Mouse (Mus musculus): ENCODE measurements around the gene Smim24. TPM values are rescaled to one million over a fixed set of nuclear protein-coding genes. Genes with fewer than 3 reads are reported as not detected.

The Smim24 gene
- 2.1 and 2.8 TPM in 2 replicates for polyA plus RNA-seq (2016; fragmentation: Nextera tagmentation; extraction: Ambion mirVana)

DNA sequence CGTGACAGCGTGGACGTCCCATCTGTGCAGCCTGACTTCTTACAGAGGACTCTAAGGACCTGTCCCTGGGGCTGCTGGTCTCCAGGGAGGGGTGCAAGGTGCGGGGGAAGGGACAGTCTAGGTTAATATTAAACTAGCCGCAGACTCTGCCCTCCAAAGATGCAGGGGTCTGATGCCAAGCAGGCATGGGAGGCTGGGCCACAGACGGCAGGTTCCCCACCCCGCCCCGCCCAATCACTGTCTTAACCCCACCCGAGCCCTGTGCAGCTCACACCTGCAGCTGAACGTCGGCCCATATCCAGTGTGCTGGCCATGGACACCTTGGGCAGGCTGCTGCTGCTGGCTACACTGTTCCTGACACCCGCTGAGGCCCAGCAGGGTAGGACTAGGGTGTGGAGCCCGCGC is at the start of gene Smim24:
Smim24 (plus strand) TSS at position 271 of the 405 bp plus-strand sequence.
- ATAC-seq (ENCODE audit: low FRiP score, low read depth): no peak
- peak within 1 kb of the TSS; percentile 46 for H3K9ac ChIP-seq (replicated peaks)

GRCm38 (mm10) chr10:81344421-81345161 is 48.3 kb upstream of the Smim24 start:
- H3K36me3 ChIP-seq: peaks cover 17% of the 10 kb centered on the region
- H3K9ac ChIP-seq (replicated peaks): no peak overlapping the region
- peaks cover 81% of the 10 kb centered on the region for H3K27me3 ChIP-seq
- no peak overlapping the region for H3K4me2 ChIP-seq (replicated peaks)
- no peak overlapping the region for H3K4me3 ChIP-seq
- no peak for ATAC-seq (ENCODE audit: low FRiP score, low read depth)
- H3K4me1 ChIP-seq: peaks cover 29% of the 10 kb centered on the region
- H3K9me3 ChIP-seq: no peaks in the 10 kb centered on the region
- H3K27ac ChIP-seq (replicated peaks): no peak overlapping the region
- 53% methylated on average over 8 of the region's 8 CpGs for WGBS

More for the DNA sequence above, at the start of gene Smim24:
- WGBS: 69% methylated on average over 14 of the region's 14 CpGs
- Histone ChIP-seq H3K36me3 (peaks cover 14% of the 10 kb centered on the region), H3K4me1 (peaks cover 31% of the 10 kb centered on the region), H3K4me3 (peak within 1 kb of the TSS; percentile 19), H3K9me3 (no peaks in the 10 kb centered on the region), H3K27me3 (peaks cover 11% of the 10 kb centered on the region; the same call in 1 of the 2 replicates), H3K27ac (replicated peaks) (no peak within 1 kb of the TSS), H3K4me2 (replicated peaks) (peak within 1 kb of the TSS; percentile 38)

DNA sequence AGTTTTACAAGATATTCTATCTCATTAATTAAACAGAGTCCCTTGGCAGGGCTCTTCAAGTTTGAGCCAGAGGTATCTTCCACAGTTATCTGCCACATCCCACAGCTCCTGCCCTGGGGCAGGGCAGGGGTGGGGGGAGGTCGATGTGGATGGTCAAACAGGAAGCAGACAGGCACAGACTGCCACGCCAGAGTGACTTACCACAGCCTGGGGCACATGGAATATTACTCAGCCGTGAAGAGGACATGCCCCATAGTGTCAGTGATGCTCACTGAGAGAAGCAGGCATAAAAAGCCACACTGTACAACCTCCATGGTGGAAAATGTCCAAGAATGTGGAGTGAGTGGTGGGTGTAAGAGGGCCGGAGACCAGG is 47.7 kb upstream of the Smim24 start:
- Histone ChIP-seq H3K9me3 (no peaks in the 10 kb centered on the region), H3K27ac (replicated peaks) (no peak overlapping the region), H3K27me3 (peaks cover 81% of the 10 kb centered on the region), H3K4me2 (replicated peaks) (no peak overlapping the region), H3K4me1 (peaks cover 32% of the 10 kb centered on the region), H3K4me3 (no peak overlapping the region), H3K9ac (replicated peaks) (no peak overlapping the region), H3K36me3 (peaks cover 17% of the 10 kb centered on the region)
- WGBS: 87% methylated on average over 4 of the region's 4 CpGs
- ATAC-seq (ENCODE audit: low FRiP score, low read depth): no peak

DNA sequence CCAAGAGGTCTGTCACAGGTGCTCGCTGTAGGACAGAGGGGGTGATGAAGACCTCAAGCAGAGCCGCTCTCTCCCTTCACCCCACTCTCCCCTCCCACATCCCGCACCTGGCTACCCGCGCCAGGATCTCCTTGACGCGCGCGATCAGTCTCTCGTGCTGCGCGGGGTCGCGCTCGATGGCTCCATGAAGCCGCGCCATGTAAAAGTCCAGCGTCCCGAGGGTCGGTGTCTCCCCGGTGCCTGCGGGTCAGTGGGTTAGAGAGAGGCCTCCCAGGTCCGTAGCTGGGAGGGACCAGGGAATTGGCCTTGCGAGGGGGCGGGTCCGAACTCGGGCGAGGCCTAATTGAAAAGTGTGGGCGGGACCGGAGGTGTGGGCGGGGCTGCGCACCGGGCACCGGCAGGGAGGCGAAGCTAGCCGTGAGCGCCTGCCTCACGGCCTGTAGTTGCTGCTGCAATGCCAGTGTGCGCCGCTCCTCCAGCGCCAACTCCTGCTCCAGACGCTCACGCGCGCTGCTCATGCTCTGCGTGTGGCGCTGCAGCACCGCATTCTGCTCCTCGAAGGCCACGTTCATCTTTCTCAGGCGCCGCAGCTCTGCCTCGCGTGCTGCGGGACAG is 46.3 kb upstream of the Smim24 start:
- Histone ChIP-seq H3K27me3 (peaks cover 69% of the 10 kb centered on the region), H3K27ac (replicated peaks) (0 out of 2 replicates have a peak overlapping the region, but pooled peaks have one; percentile 10), H3K4me3 (peak overlapping the region; percentile 19), H3K36me3 (peaks cover 17% of the 10 kb centered on the region), H3K4me1 (peaks cover 32% of the 10 kb centered on the region), H3K9ac (replicated peaks) (peak overlapping the region; percentile 37; the same call in 1 of the 2 replicates), H3K4me2 (replicated peaks) (peak overlapping the region; percentile 46), H3K9me3 (no peaks in the 10 kb centered on the region)
- ATAC-seq (ENCODE audit: low FRiP score, low read depth): no peak
- WGBS: 6% methylated on average over 54 of the region's 55 CpGs

GRCm38 (mm10) chr10:81349146-81349545 is 43.7 kb upstream of the Smim24 start:
- peak overlapping the region; percentile 63 for H3K4me3 ChIP-seq
- H3K27ac ChIP-seq (replicated peaks): 0 out of 2 replicates have a peak overlapping the region, but pooled peaks have one; percentile 25
- WGBS: 5% methylated on average over 9 of the region's 12 CpGs
- peaks cover 25% of the 10 kb centered on the region for H3K4me1 ChIP-seq
- peaks cover 44% of the 10 kb centered on the region for H3K27me3 ChIP-seq
- peak overlapping the region; percentile 70; the same call in 1 of the 2 replicates for H3K9ac ChIP-seq (replicated peaks)
- no peaks in the 10 kb centered on the region for H3K9me3 ChIP-seq
- no peak for ATAC-seq (ENCODE audit: low FRiP score, low read depth)
- H3K4me2 ChIP-seq (replicated peaks): peak overlapping the region; percentile 87
- peaks cover 17% of the 10 kb centered on the region for H3K36me3 ChIP-seq

GRCm38 (mm10) chr10:81349961-81350350 is 42.9 kb upstream of the Smim24 start:
- ATAC-seq (ENCODE audit: low FRiP score, low read depth): peak; percentile 21; the same call in 1 of the 2 replicates
- peaks cover 40% of the 10 kb centered on the region for H3K27me3 ChIP-seq
- peaks cover 17% of the 10 kb centered on the region for H3K36me3 ChIP-seq
- WGBS: under 1% methylated on average over 29 of the region's 29 CpGs
- H3K27ac ChIP-seq (replicated peaks): peak overlapping the region; percentile 25; the same call in 1 of the 2 replicates
- peak overlapping the region; percentile 87 for H3K4me2 ChIP-seq (replicated peaks)
- H3K4me1 ChIP-seq: peaks cover 25% of the 10 kb centered on the region
- peak overlapping the region; percentile 70 for H3K9ac ChIP-seq (replicated peaks)
- no peaks in the 10 kb centered on the region for H3K9me3 ChIP-seq
- peak overlapping the region; percentile 63 for H3K4me3 ChIP-seq

DNA sequence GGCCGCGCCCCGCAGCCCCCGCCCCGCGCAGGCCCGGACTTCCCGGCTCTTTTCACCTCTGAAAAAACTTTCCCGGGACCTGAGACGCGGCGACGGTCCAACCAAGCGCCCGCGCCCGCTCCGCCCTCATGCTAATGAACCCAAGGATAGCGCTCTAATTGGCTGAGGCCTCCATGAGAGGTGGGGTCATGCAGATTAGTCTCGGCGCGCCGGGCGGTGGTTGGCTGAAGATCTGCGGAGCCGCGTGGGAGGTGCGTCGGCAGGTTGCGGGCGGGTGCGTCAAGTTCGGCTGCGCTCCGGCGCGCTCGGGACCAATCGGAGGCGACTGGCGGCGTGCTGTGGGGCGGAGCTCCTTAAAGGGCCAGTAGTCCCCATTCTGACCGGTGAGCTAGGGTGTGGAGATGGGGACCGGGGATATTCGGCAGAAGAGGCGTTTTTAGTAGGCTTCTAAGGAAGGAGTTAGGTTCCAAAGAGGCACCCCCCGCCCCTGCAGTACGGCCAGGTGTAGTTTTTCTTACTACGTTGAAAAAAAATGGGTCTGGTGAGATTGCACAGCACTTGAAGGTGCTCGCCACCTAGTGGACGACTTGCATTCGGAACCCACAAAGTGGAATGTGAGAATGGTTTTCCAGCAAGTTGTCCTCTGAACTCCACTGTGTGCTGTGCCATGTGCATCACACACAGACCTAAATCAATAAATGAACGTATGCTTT is 42.3 kb upstream of the Smim24 start, which contains the start of gene Hmg20b:
Hmg20b (minus strand) TSS at position 130 of the 713 bp plus-strand sequence.
- ATAC-seq (ENCODE audit: low FRiP score, low read depth): peak; percentile 95
- Histone ChIP-seq H3K9me3 (no peaks in the 10 kb centered on the region), H3K27me3 (peaks cover 39% of the 10 kb centered on the region), H3K4me1 (peaks cover 25% of the 10 kb centered on the region), H3K36me3 (peaks cover 12% of the 10 kb centered on the region), H3K4me3 (peak within 1 kb of the TSS; percentile 63), H3K9ac (replicated peaks) (peak within 1 kb of the TSS; percentile 70), H3K4me2 (replicated peaks) (peak within 1 kb of the TSS; percentile 87), H3K27ac (replicated peaks) (peak within 1 kb of the TSS; percentile 52)
- WGBS: under 1% methylated on average over 54 of the region's 54 CpGs

DNA sequence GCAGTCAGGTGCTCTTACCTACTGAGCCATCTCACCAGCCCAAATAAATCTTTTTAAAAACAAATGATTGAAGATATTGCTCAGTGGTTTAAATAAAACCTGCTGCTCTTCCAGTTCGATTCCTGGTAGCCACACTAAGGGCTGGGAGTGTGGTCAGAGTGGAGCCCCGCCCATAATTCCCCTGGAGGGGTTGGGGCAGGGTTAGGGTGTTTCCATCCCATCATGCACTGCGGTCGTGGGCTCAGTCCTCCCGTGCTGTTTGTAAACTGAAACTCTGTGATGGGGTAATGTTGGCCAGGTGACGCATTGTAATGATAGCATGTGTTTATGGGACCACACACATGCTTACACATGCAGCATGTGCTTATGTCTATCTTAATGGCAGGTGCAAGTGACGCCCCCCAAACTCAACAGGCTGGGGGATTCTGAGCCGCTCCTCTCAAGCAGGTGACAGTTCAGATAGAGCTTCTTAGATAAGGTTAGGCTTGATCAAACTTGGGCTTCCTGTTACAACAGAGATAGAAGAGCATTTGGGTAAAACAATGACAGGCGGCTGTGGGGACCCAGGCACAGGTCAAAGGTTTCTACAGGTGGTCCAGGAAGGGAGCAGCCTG is 41.1 kb upstream of the Smim24 start:
- no peak overlapping the region for H3K9ac ChIP-seq (replicated peaks)
- WGBS: 31% methylated on average over 9 of the region's 9 CpGs
- H3K4me1 ChIP-seq: peaks cover 20% of the 10 kb centered on the region
- no peak overlapping the region for H3K4me3 ChIP-seq
- H3K4me2 ChIP-seq (replicated peaks): no peak overlapping the region
- no peak for ATAC-seq (ENCODE audit: low FRiP score, low read depth)
- no peaks in the 10 kb centered on the region for H3K9me3 ChIP-seq
- H3K27ac ChIP-seq (replicated peaks): no peak overlapping the region
- peaks cover 5% of the 10 kb centered on the region; the same call in 1 of the 2 replicates for H3K36me3 ChIP-seq
- H3K27me3 ChIP-seq: peaks cover 39% of the 10 kb centered on the region

GRCm38 (mm10) chr10:81354738-81355477 is 37.9 kb upstream of the Smim24 start:
- H3K27me3 ChIP-seq: peaks cover 37% of the 10 kb centered on the region
- H3K4me3 ChIP-seq: no peak overlapping the region
- no peaks in the 10 kb centered on the region for H3K9me3 ChIP-seq
- ATAC-seq (ENCODE audit: low FRiP score, low read depth): no peak
- 68% methylated on average over 9 of the region's 9 CpGs for WGBS
- H3K4me1 ChIP-seq: peaks cover 26% of the 10 kb centered on the region
- H3K4me2 ChIP-seq (replicated peaks): no peak overlapping the region
- 0 out of 2 replicates have a peak overlapping the region, but pooled peaks have one; percentile 20 for H3K9ac ChIP-seq (replicated peaks)
- H3K27ac ChIP-seq (replicated peaks): no peak overlapping the region
- no peaks in the 10 kb centered on the region for H3K36me3 ChIP-seq

DNA sequence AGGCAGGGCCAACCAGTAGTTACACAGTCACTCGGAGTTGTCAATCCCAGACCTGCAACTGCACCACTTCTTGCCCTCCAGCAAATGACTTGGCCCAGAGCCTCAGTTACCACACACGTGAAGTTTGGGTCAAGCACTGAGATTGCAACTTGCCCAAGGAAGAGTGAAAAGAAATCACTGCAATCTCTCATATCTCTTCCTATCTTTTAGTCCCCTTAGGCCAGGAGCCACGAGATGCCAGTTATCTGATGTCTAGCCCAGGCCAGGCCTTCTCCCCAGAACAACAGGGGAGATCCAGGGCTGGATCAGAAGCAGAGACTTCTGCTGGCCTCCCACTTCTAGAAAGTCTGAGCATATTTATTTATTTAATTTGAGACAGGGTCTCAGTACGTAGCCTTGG is 37.3 kb upstream of the Smim24 start:
- no peak overlapping the region; the same call in 1 of the 2 replicates for H3K9ac ChIP-seq (replicated peaks)
- no peak overlapping the region for H3K4me3 ChIP-seq
- 88% methylated on average over 4 of the region's 4 CpGs for WGBS
- H3K27ac ChIP-seq (replicated peaks): no peak overlapping the region
- H3K36me3 ChIP-seq: no peaks in the 10 kb centered on the region
- H3K4me1 ChIP-seq: peaks cover 32% of the 10 kb centered on the region
- ATAC-seq (ENCODE audit: low FRiP score, low read depth): no peak
- H3K27me3 ChIP-seq: peaks cover 37% of the 10 kb centered on the region
- H3K4me2 ChIP-seq (replicated peaks): no peak overlapping the region
- no peaks in the 10 kb centered on the region for H3K9me3 ChIP-seq

All from midbrain, embryonic 12.5 days (tissue).